Mouse (Mus musculus): ENCODE measurements around the gene Nudt22. TPM values are rescaled to one million over a fixed set of nuclear protein-coding genes. Genes with fewer than 3 reads are reported as not detected.
A peak's percentile ranks its signal among the peaks of the same experiment; 100 is the strongest.

Nudt22 gene
- total RNA-seq, 1 experiment from 2014 or later: 3.3 TPM

DNA sequence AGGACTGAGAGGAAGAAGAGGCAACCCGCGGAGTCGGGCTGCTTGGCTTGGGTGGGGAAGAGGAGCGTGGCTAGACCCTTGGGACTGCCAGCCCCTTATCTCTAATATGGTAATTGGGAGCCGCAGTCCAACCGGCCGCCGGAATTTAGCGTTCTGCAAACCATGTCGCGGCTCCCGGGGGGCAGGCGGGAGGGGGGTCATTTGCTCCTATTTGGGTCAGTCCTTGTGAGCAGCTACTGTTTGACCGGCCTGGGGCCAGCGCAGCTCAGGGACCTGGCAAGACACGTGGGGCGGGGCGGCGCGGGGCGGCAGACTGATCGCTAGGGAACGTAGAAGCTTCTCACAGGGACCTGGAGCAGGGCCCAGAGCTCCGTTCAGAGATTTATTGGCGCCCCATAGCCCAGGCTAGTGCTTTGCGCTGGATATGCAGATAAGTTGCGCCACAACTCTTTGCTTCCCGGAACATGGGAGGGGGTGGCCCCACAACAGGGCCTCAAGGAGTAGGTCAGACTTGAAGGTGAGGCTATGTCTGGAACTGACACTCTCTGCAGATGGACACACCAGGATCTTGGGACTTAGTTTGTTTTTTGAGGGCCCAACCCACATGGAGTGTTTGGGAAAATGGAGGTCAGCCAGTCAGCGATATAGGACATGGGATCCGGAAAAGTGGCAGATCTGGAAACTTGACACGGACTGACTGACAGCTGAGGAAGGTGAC lies 43.8 kb downstream of the Nudt22 start:
- ATAC-seq (replicated peaks; ENCODE audit: low read depth, poor library complexity, severe bottlenecking): peak; percentile 24

DNA sequence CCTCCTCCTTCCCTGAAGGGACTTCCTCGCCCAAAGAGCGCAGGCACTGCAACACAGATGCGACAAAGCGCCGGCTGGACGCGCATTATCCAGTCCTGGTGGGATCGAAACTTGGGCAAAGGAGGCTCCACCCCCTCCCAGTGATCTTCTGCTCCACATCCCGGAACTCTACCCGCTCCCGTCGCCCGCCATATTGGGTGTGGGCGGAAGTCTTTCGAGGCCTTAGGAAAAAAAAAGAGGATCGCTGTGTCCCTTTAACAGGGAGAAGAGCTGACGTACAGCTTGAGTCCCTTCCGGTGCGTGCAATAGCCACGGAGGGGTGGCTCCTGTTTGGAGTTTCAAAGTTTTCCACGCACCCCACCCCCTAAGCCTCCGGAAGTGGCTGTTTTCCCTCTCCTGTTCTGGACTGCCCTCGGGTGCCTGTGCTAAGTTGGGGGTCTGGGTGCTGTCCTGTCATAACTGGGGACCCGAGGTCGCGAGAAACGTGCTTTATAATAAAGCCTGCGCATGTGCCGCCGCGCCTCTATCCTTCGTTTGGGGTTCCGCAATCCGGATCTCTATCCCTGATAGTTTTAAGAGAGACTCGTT lies 44.4 kb downstream of the Nudt22 start:
- ATAC-seq (replicated peaks; ENCODE audit: low read depth, poor library complexity, severe bottlenecking): peak; percentile 81

DNA sequence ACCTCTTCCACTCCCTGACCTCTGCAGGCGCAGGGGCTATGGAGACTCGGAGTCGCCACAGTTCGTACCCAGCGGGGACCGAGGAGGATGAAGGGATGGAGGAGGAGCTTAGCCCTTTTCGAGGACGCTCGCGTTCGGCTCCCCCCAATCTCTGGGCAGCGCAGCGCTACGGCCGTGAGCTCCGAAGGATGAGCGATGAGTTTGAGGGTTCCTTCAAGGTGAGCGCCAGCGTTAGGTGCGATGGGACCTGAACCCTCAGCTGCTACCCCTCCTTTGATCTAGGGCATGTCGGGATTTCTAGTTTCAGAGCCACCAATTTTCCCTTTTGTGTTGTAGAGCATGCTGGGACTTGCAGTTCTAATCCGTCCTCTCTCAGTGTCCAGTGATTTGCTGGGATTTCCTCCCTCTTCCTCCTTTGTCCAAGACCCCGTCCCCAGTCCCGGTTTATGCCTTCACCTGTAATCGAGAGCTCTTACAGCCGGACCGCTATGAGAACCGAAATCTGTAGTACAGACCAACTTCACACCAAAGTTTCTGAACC lies 45.2 kb downstream of the Nudt22 start:
- 0 out of 2 replicates have a peak, but pooled peaks have one; percentile 14 for ATAC-seq (replicated peaks; ENCODE audit: low read depth, poor library complexity, severe bottlenecking)

DNA sequence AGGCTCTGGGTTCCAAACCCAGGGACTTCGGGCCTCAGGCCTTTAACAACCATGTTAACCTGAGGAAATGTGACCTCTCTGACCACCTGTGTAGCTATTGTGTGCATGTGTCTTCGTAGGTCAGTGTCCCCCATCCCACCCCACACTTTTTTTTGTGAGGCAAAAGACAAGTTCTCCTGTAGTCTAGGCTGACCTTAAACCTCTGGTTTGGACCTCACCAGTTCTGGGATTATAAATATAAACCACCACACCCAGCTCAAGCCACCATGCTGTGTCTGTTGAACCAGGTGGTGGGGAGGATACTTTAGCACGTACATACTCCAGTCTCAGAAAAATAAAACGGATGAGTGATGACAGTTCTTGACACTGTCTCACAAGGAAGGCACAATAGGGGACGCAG lies 46.0 kb downstream of the Nudt22 start:
- ATAC-seq (replicated peaks; ENCODE audit: low read depth, poor library complexity, severe bottlenecking): no peak

DNA sequence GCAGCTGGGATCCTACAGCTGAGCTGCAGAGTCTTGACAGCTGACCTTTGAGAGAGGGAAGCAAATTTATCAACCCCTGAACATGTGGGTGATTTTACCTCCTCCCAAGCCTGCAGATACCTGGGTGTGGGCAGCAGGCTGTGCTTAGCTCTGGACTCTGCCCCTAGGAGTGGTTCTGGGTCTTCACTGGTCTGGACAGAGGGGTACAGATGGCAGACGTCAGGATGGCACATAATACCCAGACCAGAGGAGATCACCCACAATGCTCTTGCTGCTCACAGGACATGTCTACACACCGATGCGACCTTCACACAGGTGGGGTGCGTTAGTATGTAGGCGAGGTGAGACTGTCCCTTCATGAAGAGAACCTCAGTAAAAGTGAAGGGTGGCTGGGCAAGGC lies 46.4 kb downstream of the Nudt22 start:
- ATAC-seq (replicated peaks; ENCODE audit: low read depth, poor library complexity, severe bottlenecking): no peak

DNA sequence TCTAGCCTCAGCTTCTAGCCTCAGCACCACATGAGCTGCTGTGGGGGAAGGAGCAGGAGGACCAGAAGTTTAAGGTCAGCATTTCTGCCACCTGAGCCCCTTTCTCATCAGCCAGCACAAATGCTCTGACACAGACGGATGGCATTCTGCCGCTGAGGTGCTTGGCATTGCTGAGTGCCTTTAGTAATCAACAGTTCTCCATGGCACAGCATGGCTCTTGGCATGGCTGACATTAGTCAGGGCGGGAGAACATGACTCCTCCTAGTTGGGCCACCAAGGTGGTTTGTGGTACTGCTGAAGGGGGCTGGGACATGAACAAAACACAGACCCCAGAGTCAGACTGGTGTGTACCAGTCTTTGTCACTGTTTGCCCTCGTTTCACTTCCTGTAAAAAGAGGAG lies 47.7 kb downstream of the Nudt22 start:
- ATAC-seq (replicated peaks; ENCODE audit: low read depth, poor library complexity, severe bottlenecking): no peak

DNA sequence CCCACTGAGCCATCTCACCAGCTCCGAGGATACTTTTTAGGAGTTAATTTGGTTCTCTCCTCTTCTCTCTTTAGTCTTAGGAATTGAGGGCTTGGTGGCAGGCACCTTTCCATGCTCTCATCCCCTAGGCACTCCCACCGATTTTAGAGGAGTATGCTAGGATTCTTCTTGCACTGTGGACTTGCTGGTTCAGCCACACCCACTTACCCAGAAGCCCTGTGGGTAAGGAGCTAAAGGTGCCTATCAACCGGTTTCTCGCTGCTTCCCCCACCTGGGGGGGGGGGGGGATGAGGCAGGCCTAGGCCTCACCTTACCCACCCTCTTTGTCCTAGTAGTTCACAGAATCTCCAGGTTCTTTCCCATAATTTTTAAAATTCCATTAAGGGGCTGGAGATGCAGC lies 48.2 kb downstream of the Nudt22 start:
- ATAC-seq (replicated peaks; ENCODE audit: low read depth, poor library complexity, severe bottlenecking): no peak

DNA sequence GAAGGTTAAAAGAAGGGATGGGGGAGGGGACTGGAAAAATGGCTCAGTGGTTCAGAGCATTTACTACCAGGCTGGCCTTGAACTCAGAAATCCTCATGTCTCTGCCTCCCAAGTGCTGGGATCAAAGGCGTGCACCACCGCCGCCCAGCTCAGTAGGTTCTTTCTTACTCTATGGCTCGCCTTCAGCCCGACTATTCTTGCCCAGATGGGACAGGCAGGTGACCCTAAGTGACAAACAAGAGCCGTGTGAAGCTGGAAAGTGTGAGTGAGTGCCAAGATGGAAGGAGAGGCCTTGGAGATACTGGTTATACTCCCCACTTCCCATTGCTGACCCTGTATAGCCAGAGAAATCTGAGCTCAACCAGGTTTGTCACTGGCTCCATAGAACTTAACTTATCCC lies 52.2 kb downstream of the Nudt22 start:
- no peak for ATAC-seq (replicated peaks; ENCODE audit: low read depth, poor library complexity, severe bottlenecking)

Other genes starting within 250 kb of the Nudt22 start
- gene Rps6ka4, start 155.5 kb downstream of the Nudt22 start, total RNA-seq (2017): 5.8 and 6.8 TPM in 2 replicates
- gene Ccdc88b, start 137.9 kb downstream of the Nudt22 start, total RNA-seq (2017): 29.1 and 65.5 TPM in 2 replicates
- gene Trmt112, start 86.4 kb downstream of the Nudt22 start, total RNA-seq (2017): 251 and 275 TPM in 2 replicates
- gene Prdx5, start 86.0 kb downstream of the Nudt22 start, total RNA-seq (2017): 131 and 139 TPM in 2 replicates
- gene Esrra, start 74.3 kb downstream of the Nudt22 start, total RNA-seq (2017): 17.9 and 18.2 TPM in 2 replicates
- not detected in 2 replicates for gene Catsperz, start 70.7 kb downstream of the Nudt22 start, total RNA-seq (2017)
- gene Kcnk4, start 61.6 kb downstream of the Nudt22 start, total RNA-seq (2017): not detected in 2 replicates
- gene Bad, start 54.3 kb downstream of the Nudt22 start, total RNA-seq (2017): 36.4 and 72.3 TPM in 2 replicates
- 13.0 and 13.1 TPM in 2 replicates for gene Gpr137, start 53.6 kb downstream of the Nudt22 start, total RNA-seq (2017)
- gene Ppp1r14b, start 21.1 kb downstream of the Nudt22 start, total RNA-seq (2017): 119 and 184 TPM in 2 replicates
- 7.5 and 10.6 TPM in 2 replicates for gene Plcb3, start 19.6 kb downstream of the Nudt22 start, total RNA-seq (2017)
- 136 and 154 TPM in 2 replicates for gene Fkbp2, start 15.6 kb downstream of the Nudt22 start, total RNA-seq (2017)
- gene Vegfb, start 8.5 kb downstream of the Nudt22 start, total RNA-seq (2017): 6.0 and 16.6 TPM in 2 replicates
- 5.4 and 7.9 TPM in 2 replicates for gene Dnajc4, start 3.5 kb downstream of the Nudt22 start, total RNA-seq (2017)
- gene Trpt1, start within 50 bp of the Nudt22 start, total RNA-seq (2017): 3.2 TPM in 1 of 2 replicates, not detected in the other
- 221 and 234 TPM in 2 replicates for gene Fermt3, start 23.4 kb upstream of the Nudt22 start, total RNA-seq (2017)
- gene Stip1, start 43.9 kb upstream of the Nudt22 start, total RNA-seq (2017): 244 and 257 TPM in 2 replicates
- 2.8 and 7.9 TPM in 2 replicates for gene Macrod1, start 60.7 kb upstream of the Nudt22 start, total RNA-seq (2017)
- not detected in 2 replicates for gene Flrt1, start 109.6 kb upstream of the Nudt22 start, total RNA-seq (2017)
- gene Otub1, start 210.2 kb upstream of the Nudt22 start, total RNA-seq (2017): 68.3 and 73.2 TPM in 2 replicates
- gene Cox8a, start 221.5 kb upstream of the Nudt22 start, total RNA-seq (2017): 385 and 388 TPM in 2 replicates
- 31.5 and 39.4 TPM in 2 replicates for gene Naa40, start 245.1 kb upstream of the Nudt22 start, total RNA-seq (2017)